Mouse (Mus musculus): ENCODE results near the gene Asap2.

- TF ChIP-seq GATA1 (IDR thresholded peaks at IDR 0.05; ENCODE audit: low read depth, low read length) (no peak), POLR2A (IDR thresholded peaks at IDR 0.05; ENCODE audit: control insufficient read depth in 1 of 2, insufficient read depth in 1 of 2, low read depth in 1 of 2, low read length in 2 of 2, poor library complexity in 1 of 2) (no peak), CTCF (IDR thresholded peaks at IDR 0.05 in 2 of 3, conservative IDR thresholded peaks at IDR 0.05 in 1 of 3; ENCODE audit: control insufficient read depth in 1 of 3, insufficient read depth in 1 of 3, low read depth in 2 of 3, low read length in 3 of 3, poor library complexity in 1 of 3, severe bottlenecking in 1 of 3) (no peak), POLR2AphosphoS2 (IDR thresholded peaks at IDR 0.05; ENCODE audit: low read length) (no peak), ETS1 (IDR thresholded peaks at IDR 0.05; ENCODE audit: low read depth, low read length) (no peak), E2F4 (IDR thresholded peaks at IDR 0.05; ENCODE audit: borderline replicate concordance, low read depth, low read length) (no peak), USF1 (IDR thresholded peaks at IDR 0.05; ENCODE audit: low read depth, low read length) (no peak), NRF1 (IDR thresholded peaks at IDR 0.05; ENCODE audit: insufficient read depth, low read depth, low read length, poor library complexity, severe bottlenecking) (no peak), KAT2A (conservative IDR thresholded peaks at IDR 0.05; ENCODE audit: low read depth, low read length) (no peak), HCFC1 (IDR thresholded peaks at IDR 0.05; ENCODE audit: low read depth, low read length) (no peak), MAFK (IDR thresholded peaks at IDR 0.05; ENCODE audit: borderline replicate concordance, low read depth, low read length) (no peak), MEF2A (IDR thresholded peaks at IDR 0.05; ENCODE audit: extremely low read depth, insufficient replicate concordance, low read depth, low read length, poor library complexity, severe bottlenecking) (no peak)
These were observed 294.6 kb downstream of the Asap2 start, which contains the start of gene Cpsf3 for GRCm38 (mm10) chr12:21284761-21285441.

Data from MEL (cell line).